Mouse (Mus musculus) brain, adult 2 months (tissue): ENCODE results near the gene Senp7.
"Not testable (repeated sequence)": the region's sequence is repeated elsewhere in the genome, so short reads cannot be mapped to it uniquely, and the experiment has no call there.

Source experiments
- DNase-seq: peaks from one replicate; pipeline ENCODE4 v3.0.0; 2011; ENCODE audit warnings: low read depth, low spot score

Gene Senp7

DNA sequence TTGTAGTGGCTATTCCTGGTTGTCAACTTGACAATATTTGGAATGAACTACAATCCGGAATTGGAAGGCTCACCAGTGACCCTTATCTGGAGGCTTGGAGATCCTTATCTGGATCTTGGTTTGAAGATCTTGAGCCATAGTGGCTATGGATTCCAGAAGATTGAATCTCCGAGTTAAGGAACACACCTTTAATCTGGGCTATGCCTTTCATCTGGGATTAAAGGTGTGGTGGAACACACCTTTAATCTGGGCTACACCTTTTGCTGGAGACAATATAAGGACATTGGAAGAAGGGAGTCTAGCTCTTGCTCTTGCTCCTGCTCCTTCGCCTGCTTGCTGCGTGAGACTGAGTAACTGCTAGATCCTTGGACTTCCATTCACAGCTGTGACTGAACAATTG is at the start of gene Senp7:
Gene Senp7, plus strand, starts transcription at position 301 of the 400 bp plus-strand sequence.
- not testable (repeated sequence) for DNase-seq

DNA sequence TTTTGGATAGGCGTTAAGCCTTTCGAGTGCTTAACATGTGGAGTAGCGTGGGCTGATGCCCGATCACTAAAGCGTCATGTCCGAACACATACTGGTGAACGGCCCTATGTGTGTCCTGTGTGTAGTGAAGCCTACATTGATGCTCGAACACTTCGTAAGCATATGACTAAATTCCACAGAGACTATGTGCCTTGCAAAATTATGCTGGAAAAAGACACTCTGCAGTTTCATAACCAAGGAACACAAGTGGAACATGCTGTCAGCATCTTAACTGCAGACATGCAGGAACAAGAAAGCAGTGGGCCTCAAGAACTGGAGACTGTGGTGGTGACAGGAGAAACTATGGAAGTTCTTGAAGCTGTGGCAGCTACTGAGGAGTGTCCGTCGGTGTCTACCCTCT is 41.3 kb upstream of the Senp7 start:
- peak; percentile 45 for DNase-seq

DNA sequence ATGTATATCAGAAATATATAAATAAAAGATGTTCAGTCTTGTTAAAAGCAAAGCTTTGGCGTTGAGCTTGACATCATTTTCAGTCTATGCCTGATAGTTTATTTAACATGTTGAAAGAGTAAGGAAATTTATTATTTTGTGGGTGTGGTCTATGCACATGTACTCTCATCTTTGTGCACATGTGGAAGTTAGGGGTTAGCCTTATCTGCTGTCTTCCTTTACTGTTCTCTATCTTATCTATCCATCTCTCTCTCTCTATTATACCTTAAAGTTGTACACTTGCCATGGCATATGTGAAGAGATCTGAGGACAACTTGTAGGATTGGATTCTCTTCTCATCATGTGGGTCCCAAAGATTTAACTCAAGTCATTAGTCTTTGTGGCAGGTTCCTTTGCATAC is 39.3 kb upstream of the Senp7 start:
- no peak for DNase-seq

DNA sequence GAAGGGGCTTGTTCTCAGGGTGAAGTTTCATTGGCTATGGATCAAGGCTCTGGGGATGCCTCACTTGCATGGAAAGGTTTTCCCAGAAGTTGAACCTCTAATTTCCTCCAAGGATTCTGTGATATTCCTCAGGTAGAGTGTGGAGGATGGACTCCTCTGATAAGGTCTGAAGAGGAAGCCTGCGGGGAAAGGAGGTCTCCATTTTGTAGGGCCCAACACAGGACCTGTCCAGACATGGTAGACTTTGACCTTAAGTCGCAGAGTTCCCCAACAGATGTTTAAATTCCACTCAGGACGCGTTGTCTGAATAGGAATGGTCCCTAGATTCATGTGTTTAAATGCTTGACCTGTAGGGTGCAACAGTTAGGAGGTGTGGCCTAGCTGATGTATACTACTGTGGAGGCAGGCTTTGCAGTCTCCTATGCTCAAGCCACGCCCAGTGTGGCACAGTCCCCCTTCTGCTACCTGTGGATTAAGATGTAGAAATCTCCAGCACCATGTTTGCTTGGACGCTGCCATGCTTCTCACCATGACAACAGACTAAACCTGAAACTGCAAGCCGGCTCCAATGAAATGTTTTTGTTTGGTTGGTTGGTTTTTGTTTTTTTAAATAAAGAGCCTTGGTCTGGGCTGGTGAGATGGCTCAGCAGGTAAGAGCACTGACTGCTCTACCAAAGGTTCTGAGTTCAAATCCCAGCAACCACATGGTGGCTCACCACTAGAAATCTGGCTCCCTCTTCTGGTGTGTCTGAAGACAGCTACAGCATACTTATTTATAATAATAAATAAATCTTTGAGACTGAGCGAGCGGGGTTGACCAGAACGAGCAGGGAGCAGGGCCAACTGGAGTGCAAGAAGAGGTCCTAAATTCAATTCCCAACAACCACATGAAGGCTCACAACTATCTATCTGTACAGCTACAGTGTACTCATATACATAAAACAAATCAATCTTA is 35.1 kb upstream of the Senp7 start:
- no peak for DNase-seq

DNA sequence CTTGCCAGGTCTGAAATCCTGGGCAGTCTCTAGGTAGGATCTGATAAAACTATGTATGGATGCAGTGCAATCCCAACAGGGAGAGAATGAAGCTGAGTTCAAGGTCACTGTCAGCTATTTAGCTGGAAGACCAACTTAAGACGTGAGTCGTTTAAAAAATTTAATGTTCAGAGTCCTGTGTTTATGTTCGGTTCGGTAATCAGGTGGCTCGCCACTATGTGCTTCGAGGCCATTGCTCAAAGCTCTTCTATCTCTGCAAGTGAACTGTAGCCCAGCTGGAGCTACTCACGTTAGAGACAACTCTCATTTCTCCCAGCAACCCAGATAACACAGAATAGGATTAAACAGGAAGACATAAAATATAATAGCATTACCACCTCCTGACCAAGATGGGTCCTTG is 34.1 kb upstream of the Senp7 start:
- no peak for DNase-seq

DNA sequence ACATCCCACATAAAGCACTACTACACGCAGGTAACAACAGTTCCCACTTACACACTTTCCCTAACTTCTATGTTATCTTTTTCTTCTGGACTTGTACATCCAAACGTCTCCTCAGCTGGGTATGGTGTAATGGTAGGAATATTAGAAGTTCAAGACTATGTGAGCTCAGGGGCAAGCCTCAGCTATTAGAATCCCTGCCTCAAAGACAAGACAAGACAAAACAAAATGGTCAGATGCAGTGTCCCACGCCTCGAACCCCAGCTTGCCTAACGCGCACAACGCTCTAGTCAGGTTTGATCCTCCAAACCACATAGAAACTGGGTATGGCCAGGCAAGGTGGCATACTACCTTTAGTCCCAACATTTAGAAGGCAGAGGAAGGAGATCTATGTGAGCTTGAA is 28.5 kb upstream of the Senp7 start:
- DNase-seq = no peak

DNA sequence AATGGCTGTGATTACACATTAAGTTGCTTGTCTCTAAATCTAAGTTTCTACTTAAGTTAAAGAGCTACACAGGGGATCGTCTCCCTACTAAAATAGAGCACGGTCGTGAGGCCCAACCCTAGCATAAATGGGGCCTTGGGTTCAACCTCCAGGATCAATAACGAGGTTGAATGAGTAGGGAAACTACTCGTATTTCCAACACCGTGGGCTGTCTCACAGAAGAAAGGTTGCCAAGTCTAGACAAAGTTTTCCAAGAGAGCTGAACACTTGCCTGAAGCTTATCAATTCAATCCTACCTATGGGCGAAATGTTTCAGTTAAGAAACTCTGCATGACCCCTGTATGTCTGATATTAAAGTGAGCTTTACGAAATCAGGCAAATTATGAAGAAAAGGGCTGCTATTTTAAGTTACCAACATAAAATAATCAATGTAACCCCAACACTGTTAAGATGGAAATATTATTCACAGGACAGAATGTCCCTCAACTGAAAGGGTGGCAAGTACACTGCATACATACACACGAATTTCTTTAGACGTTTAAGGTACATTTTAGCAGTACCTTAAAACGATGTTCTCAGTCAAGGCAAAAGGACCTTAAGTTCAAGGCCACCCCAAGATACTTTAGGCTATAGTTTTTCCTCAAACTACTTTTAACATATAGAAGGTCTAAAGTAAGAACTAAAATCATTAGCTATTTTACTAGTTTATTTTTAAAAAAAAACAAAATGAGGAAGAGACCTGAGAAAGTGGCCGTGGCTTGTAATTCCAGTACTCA is 20.1 kb upstream of the Senp7 start:
- DNase-seq = no peak

DNA sequence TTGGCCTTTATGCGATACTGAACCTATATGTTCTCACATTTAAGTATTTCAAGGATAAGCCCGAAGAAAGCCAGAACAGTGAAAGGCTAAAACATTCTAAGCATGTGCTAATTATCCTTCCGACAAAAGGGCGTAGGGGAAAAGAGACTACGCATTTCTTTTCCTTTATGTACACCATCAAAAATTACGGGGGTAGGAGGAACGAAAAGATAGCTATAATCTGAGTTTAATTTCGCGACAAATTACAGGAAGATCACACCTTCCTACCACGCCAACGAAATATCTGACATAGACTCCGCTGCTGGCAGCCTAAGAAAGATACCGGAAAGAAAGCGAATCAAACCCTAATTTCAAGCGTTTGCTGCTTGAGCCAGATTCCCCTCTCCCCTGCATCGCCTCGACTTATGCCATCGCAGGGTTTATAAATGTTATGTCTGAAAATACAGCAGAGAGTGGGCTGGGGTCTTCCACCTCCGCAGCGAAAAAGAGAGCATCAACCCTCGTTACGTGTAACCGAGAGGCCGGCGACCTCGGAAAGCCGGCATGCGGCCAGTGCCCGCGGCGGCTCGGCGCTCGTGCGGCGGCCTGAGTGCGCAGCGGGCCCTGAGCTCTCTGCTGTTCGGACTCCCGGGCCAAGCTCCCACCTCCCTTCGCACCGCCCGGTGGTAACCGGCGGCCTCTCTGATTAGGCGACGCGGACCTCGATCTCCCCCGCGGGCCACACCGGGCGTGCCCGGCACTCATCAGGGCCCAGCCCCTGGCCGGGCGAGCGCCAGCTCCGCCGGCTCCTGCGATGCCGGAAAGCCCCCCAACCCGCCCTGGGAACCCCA is 19.2 kb upstream of the Senp7 start:
- peak; percentile 65 for DNase-seq

DNA sequence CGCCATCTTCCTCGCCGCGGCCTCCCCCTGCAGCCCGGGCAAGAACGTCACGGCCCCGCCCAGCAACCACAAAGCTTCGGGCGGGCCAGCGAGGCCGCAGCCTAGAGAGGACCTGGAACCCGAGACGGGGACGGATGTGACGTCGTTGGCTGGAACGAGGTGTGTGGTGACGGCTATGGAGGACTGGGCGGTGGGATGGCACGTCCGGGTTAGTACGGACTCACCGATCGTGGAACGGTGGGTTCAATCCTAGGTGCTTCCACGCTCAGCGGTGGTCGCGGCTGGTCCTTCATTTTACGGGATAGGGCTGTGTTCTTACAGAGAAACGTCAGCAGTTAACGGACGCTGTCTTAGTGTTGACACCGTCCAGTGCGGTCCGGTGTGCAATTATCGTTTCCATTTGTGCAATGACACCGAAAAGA is 18.5 kb upstream of the Senp7 start, which contains the start of gene Pcnp:
Gene Pcnp, minus strand, starts transcription at position 79 of the 422 bp plus-strand sequence.
- DNase-seq = peak; percentile 100

DNA sequence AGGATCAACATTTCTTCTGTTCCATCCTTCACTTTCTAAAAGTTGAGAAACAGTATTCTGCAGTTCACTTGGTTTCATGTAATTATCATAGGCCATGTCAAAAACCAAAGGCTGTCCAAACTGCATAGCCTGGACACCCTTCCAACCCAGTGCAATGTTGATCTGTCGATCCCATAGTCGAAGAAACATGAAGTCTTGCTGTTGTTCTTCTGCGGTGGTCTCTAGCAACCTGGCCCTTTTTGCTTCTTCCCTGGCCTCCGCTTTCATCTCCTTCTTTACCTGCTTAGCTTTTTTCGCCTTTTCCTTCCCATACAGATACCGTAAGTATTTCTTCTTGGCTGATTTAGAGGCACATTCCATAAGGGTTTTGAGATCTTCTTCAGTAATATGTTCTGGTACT is 13.6 kb upstream of the Senp7 start:
- DNase-seq = no peak

DNA sequence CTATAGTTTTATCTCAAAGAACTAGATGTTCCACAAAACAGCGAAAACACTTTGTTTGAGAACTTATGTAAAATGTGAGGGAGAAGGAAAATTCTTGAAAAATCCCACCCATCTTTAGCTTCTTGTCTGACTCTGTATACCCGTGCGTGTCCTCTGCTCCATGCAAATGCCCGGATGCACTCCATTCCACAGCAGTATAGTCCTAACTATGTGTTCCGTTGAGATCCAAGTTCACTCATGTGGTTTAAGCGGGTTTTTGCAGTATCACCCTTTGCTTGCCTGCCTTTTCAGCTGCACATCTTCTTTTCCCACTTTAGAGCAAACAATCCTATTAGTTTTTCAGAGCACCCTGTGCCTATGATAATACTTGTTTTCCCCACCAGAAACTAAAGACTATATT is 11.6 kb upstream of the Senp7 start:
- no peak for DNase-seq

DNA sequence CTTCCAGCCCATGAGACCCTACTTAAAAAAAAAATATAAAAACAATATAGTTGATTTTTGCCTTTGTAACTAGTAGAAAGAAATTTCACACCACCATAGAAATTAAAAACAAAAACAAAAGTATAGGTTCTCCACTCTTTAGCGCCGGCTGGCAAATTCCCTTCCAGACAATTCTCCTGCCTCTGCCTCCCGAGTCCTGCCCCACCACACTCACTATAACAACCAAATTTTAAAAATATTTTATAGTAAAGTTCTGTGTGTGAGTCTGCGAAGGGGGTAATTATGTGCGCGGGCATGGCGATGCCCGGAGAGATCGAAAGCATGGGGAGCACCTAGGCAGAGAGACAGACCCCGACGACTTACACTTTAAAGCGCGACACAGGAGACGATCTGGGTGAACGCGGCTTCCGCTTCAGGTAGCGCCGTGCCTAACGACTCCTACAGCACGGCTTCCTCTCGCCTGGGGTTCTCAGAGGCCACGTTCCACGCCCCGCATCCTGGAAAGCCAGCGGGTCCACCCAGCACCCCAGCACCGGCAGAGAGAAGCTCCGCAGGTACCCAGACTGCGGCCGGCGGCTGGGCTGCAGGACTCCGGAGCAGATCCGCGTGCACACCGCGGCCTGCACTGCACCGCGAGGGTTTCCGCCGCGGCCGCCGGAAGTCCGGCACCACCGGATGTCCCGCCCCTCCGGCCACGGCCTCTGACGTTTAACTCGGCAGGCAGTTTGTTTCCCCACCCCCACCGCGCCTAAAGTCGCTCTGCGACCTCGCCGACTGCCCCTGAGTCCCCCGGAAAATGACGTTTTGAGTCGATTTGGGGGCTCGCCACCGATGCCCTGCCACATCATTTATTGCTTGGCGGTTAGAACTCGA is 10.8 kb upstream of the Senp7 start, which contains the start of gene Trmt10c:
Gene Trmt10c, minus strand, starts transcription at position 682 of the 873 bp plus-strand sequence.
- peak; percentile 97 for DNase-seq

DNA sequence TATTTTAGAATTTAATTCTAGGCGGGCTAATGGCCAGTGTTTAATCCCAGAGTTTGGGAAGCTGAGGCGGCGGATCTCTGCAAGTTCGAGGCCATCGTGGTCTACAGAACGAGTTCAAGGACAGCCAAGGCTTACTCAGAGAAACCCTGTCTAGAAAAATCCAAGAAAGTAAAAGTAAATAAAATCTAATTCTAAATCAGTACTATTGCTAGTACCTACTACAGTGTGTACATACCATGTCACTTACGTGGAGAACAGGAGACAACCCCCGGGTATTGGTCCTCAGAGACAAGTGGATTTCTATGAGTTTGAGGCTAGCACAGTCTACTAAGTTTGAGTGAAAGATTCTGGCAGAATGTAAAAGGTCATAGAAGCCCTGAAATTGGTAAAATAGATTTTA is 10.0 kb upstream of the Senp7 start:
- no peak for DNase-seq

DNA sequence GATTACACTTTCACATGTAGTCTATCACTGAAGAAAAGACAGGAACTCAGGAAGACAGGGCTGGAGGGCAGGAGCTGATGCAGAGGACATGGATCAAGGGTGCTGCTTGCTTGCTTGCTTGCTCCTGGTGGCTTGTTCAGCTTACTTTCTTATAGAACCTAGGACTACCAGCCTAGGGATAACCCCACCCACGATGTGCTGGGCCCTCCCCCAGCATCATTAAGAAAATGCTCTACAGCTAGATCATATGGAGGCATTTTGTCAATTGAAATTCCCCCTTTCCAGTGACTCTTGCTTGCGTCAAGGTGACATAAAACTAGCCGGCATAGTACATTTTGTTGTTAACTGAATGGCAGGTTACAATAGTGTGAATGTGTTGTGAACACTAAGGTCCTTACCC is 7.8 kb downstream of the Senp7 start:
- DNase-seq = no peak

DNA sequence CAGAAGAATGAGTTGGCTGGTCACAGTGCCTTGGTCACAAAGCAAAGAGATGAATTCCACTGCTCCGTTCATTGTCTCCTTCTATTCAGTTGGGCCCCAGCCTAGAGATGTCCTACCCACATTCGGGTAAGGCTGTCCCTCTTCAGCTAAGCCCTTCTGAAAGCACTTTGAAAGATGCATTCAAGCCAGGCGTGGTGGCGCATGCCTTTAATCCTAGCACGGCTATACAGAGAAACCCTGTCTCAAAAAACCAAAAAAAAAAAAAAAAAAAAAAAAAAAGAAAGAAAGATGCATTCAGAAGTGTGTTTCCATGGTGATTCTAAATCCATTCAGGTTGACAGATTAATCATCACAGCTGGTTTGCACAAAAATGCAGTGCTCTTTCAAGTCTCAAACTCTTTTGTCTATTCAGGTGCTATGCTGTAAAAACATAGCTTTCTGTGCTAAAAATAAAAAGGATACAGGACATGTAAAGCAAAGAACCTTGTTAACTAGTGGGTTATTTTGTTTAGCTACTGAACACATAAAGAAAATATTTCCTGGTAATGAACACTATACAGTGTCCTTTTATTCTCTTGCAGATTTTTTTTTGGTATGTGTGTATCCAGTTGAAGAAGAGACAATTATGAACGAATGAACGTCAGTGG is 8.9 kb downstream of the Senp7 start:
- peak; percentile 53 for DNase-seq

DNA sequence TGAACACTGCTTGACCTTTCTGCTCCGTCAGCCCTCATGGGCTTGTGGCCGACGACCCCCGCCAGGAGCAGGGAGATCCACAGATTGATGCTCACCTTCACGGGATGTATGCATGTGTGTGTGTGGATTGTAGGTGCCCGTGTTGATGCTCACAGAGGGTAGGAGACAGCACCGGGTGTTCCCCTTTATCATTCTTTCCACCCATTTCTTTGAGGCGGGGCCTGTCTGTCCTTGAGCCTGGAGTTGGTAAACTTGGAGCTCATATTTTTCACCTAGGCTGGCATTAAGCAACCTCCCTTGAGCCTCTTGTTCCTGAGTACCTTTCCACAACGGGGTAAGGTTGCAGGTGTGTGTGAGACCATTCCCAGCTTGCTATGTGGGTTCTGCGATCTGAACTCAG is 10.0 kb downstream of the Senp7 start:
- DNase-seq = no peak

DNA sequence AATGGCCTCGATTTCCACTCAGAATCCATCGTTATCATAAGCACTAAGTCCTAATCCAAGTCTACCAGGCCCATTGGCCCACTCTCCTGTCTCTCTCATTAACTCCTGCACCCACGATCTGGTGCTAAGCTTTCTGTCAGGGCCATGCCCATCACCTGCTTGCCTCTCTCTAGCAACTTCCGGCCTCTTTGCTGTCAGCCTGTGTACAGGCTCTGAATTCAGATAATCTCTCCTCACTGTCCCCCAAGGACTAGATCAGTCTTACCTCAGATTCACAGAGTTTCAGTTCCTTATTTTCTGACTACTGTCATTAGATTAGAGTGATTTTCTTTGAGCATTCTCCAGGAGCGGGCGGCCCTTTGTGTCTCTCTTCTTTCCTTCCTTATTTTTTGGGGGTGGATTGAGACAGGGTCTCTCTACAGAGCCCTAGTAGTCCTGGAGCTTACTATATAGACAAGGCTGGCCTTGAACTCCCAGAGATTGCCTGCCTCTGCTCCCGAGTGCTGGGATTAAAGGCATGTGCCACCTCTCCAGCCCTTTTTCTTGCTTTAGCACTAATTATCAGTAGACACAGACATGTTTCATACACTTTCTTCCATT is 14.0 kb downstream of the Senp7 start:
- DNase-seq = no peak

DNA sequence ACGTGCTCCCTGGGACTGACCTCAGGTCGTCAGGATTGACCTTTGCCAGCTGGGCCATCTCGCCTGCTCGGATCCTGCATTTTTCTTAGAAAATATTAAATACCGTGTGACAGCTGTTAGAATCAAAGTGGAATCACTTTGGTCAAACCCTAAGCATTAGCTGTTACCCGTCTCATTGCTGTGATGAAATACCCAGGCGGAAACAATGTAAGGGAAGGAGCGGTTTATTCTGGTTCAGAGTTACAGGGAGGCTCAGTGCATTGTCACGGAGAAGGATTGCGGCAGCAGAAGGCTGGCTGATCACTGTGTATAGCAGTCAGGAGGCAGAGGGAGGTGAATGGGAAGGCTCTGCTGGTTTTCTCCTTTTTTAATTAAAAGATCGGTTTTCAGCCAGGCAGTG is 14.8 kb downstream of the Senp7 start:
- DNase-seq = no peak

DNA sequence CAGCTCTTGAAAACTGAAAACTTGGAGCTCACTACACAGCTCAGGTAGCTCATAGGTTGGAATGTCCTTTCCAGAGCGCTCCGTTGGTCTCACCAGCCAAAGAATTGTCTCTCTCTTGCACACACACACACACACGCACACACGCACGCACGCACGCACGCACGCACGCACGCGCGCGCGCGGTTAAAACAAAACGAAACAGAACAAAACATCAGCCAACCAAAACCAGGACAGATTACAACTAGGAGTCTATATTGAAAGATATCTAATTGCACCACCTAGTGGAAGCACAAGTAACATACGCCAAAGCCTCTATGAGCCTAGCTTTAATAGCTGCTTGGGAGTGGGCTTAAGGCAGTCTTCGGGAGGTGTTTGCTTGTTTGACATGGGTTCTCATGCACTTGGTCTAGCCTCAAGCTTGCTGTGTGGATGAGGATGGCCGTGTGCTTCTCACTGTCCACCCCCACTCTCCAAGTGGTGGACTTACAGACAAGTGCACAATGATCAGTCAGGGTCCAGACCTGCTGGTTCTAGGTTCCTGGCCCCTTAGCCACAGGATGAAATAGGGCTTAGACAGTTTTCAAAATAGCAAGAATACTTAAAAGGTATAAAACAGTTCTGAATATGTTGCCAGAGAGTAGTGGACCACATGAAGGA is 16.3 kb downstream of the Senp7 start:
- peak; percentile 87 for DNase-seq
